Mouse (Mus musculus) bone marrow, adult 2 months (tissue): ENCODE measurements around the gene Olfr38.

Experiments
- CTCF ChIP-seq: fragments of 200-500 bp; IDR thresholded peaks from 2 replicates; pipeline ENCODE4 v1.5.1; 2011; ENCODE audit warnings: low read length, control low read depth; ENCODE audit not compliant: control insufficient read depth, insufficient read depth
- POLR2A ChIP-seq: fragments of 200-500 bp; IDR thresholded peaks from 2 replicates; pipeline ENCODE4 v1.6.1; 2011; ENCODE audit warnings: low read depth, mild to moderate bottlenecking, control low read depth, low read length, borderline replicate concordance; ENCODE audit not compliant: control insufficient read depth

DNA sequence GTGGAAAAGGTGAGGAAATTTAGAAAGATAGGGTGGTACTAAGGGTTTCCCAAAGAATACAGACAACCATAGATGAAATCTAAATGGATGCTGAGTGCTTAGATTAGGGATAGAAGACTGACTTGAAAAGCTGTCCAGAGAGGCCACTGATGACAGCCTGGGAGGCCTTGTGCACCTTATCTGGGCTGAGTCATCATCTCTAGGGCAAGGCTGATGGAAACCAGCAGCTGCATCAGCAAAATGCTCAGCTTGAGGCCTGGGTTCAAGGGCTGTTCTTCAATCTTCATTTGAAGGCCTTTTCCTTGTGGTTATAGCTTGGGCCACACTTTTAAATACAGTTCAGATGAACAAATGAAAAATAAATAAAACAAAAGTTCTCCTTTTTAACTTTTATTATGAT is 38.2 kb upstream of the Olfr38 start:
- TF ChIP-seq CTCF (no peak), POLR2A (no peak)
